Mouse (Mus musculus): ENCODE measurements at regions not wholly inside any gene's neighbourhood (a gene's known extent, or its start where the extent isn't known, plus 50 kb on each side); places are given as distances from the start of the nearest gene placed in this dataset.

DNA sequence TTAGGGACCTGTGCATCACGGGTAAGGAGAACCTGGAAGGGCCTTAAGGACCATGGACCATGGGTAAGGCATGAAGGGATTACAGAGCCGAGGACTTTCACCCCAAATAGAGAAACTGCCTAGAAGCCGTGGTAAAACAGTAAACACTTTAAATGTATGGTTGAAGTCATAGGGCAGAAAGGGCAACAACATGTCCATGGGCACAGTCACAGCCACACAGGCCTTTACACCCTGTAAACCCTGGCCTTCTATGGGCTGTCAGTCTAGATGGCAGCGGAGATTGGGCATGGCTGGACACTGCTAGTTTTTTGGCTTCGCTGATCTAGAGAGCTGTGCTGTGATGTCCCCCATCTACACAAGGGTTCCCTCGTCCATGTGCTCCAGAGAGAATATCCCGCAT lies 127.4 kb downstream of the Tex29 start:
- no peaks in the 10 kb centered on the region for H3K36me3 ChIP-seq (ENCODE audit: control insufficient read depth, insufficient read depth, low read length)
- 88% methylated on average over 7 of the region's 7 CpGs for WGBS
- H3K9me3 ChIP-seq (ENCODE audit: control insufficient read depth, low read length) = no peaks in the 10 kb centered on the region
- H3K9ac ChIP-seq (ENCODE audit: low read length) = no peak overlapping the region
- H3K4me1 ChIP-seq (ENCODE audit: control insufficient read depth, insufficient read depth, low read length) = no peaks in the 10 kb centered on the region
- DNase-seq (ENCODE audit: low spot score, missing footprints) = no peak
- no peak overlapping the region for H3K4me3 ChIP-seq (ENCODE audit: low read depth, low read length)
- H3K27ac ChIP-seq (ENCODE audit: low read depth, low read length) = no peak overlapping the region
- no peak overlapping the region for H3K4me2 ChIP-seq
- H3K27me3 ChIP-seq (ENCODE audit: control insufficient read depth, insufficient read depth, low read length) = no peaks in the 10 kb centered on the region
- no peak for ATAC-seq (ENCODE audit: low FRiP score)

DNA sequence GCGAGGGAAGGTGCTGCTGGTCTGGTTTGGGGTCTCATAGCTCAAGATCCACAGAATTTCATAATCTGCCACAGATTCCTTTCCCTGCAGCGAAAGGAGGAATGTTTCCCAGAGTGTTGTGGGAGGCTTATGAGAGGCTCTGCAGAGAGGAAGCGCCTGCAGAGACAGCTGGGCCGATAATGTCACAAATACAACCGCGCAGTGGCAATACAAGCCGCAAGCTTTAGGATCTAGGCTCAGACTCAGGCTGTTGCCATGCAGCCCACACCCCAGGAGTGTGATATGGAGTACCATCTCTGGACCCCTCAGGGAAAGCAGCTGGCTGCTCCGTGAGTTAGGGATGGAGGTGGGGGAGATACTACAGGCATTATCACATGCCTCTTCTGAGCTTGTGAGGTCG lies 130.2 kb downstream of the Tex29 start:
- Histone ChIP-seq H3K27ac (ENCODE audit: low read depth, low read length) (no peak overlapping the region), H3K4me1 (ENCODE audit: control insufficient read depth, insufficient read depth, low read length) (no peaks in the 10 kb centered on the region), H3K4me3 (ENCODE audit: low read depth, low read length) (no peak overlapping the region), H3K36me3 (ENCODE audit: control insufficient read depth, insufficient read depth, low read length) (no peaks in the 10 kb centered on the region), H3K9me3 (ENCODE audit: control insufficient read depth, low read length) (no peaks in the 10 kb centered on the region), H3K9ac (ENCODE audit: low read length) (no peak overlapping the region), H3K4me2 (no peak overlapping the region), H3K27me3 (ENCODE audit: control insufficient read depth, insufficient read depth, low read length) (no peaks in the 10 kb centered on the region)
- DNase-seq (ENCODE audit: low spot score, missing footprints) (no peak), ATAC-seq (ENCODE audit: low FRiP score) (no peak)
- WGBS = 88% methylated on average over 9 of the region's 9 CpGs

DNA sequence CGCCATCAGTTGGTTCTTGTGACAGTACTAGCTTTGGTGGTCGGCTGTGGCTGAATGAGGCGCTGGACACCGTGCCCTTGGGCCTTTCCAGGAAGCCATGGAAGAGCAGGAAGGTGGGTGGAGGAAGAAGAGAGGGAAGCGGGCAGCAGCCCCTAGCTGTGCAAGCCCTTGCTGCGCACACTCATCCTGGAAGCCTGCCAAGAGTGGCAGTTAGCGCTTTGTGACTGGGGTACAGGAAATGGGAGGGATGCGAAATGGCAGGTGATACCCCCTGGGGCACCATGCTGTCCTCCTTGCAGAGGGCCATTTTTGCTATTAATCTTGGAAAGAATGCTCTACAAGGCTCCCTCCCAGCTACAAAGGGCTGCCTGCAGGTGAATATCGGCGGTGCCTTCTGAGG lies 133.2 kb downstream of the Tex29 start:
- DNase-seq (ENCODE audit: low spot score, missing footprints) (no peak), ATAC-seq (ENCODE audit: low FRiP score) (no peak)
- Histone ChIP-seq H3K36me3 (ENCODE audit: control insufficient read depth, insufficient read depth, low read length) (no peaks in the 10 kb centered on the region), H3K4me3 (ENCODE audit: low read depth, low read length) (no peak overlapping the region), H3K27ac (ENCODE audit: low read depth, low read length) (no peak overlapping the region), H3K9ac (ENCODE audit: low read length) (no peak overlapping the region), H3K27me3 (ENCODE audit: control insufficient read depth, insufficient read depth, low read length) (no peaks in the 10 kb centered on the region), H3K4me1 (ENCODE audit: control insufficient read depth, insufficient read depth, low read length) (no peaks in the 10 kb centered on the region), H3K4me2 (no peak overlapping the region), H3K9me3 (ENCODE audit: control insufficient read depth, low read length) (no peaks in the 10 kb centered on the region)
- 82% methylated on average over 10 of the region's 10 CpGs for WGBS

DNA sequence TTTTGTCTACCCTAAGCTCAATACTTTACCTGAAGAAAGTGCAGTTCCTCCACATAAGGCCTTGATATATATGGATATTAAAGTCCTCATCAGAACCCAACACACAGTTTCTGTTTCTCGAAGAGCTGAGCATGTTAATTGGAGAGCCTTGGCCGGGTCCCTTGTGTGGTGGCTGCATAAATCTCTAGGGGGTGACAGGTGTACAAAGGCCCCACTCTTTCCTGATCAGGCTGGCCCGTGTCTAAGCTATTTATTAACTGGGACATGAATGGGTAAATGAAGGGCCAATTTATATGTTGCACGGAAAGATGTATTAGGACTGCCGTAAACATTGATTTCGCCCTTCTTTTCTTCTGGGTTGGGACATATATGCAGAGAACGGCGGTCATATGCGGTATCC lies 136.8 kb downstream of the Tex29 start:
- no peaks in the 10 kb centered on the region for H3K4me1 ChIP-seq (ENCODE audit: control insufficient read depth, insufficient read depth, low read length)

DNA sequence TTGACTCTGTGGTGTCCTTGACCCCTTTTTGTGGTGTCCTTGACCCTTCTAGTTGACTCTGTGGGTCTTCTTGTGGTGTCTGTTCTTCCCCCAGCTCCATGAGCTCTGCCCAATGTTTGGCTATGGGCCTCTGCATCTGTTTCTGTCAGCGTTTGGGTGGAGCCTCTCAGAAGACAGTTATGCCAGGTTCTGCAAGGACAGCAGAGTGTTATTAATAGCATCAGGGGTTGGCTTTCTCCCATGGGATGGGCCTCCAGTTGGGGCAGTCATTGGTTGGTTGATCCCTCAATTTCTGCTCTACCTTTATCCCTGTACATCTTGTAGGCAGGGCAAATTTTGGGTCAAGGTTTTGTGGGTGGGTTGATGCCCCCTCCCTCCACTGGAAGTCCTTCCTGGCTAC lies 138.8 kb downstream of the Tex29 start:
- Histone ChIP-seq H3K4me2 (no peak overlapping the region), H3K9me3 (ENCODE audit: control insufficient read depth, low read length) (no peaks in the 10 kb centered on the region), H3K4me1 (ENCODE audit: control insufficient read depth, insufficient read depth, low read length) (no peaks in the 10 kb centered on the region), H3K36me3 (ENCODE audit: control insufficient read depth, insufficient read depth, low read length) (no peaks in the 10 kb centered on the region), H3K9ac (ENCODE audit: low read length) (no peak overlapping the region), H3K4me3 (ENCODE audit: low read depth, low read length) (no peak overlapping the region), H3K27ac (ENCODE audit: low read depth, low read length) (no peak overlapping the region), H3K27me3 (ENCODE audit: control insufficient read depth, insufficient read depth, low read length) (no peaks in the 10 kb centered on the region)
- no peak for DNase-seq (ENCODE audit: low spot score, missing footprints)
- 83% methylated on average over 1 of the region's 1 CpGs for WGBS
- no peak for ATAC-seq (ENCODE audit: low FRiP score)

More for the DNA sequence above, 136.8 kb downstream of the Tex29 start:
- Histone ChIP-seq H3K9ac (ENCODE audit: low read length) (no peak overlapping the region), H3K9me3 (ENCODE audit: control insufficient read depth, low read length) (no peaks in the 10 kb centered on the region), H3K4me2 (no peak overlapping the region), H3K27ac (ENCODE audit: low read depth, low read length) (no peak overlapping the region), H3K27me3 (ENCODE audit: control insufficient read depth, insufficient read depth, low read length) (no peaks in the 10 kb centered on the region), H3K36me3 (ENCODE audit: control insufficient read depth, insufficient read depth, low read length) (no peaks in the 10 kb centered on the region), H3K4me3 (ENCODE audit: low read depth, low read length) (no peak overlapping the region)
- 81% methylated on average over 9 of the region's 9 CpGs for WGBS
- DNase-seq (ENCODE audit: low spot score, missing footprints) = no peak
- no peak for ATAC-seq (ENCODE audit: low FRiP score)

DNA sequence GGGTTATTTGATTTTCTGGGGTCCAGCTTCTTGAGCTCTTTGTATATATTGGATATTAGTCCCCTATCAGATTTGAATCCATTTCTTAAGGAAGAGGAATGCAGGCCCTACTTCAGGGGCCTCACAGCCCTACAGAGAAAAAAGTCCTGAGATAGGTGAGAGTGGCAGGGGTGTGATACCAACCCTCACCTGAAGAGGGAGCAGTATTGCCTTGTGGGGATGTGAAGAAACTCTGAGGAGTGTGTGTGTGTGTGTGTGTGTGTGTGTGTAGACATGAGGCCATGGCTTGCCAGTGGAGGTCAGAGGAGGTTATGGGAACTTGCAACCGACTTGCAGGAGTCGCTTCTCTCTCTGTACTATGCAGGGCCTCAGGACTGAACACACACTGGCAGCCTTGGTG lies 141.2 kb downstream of the Tex29 start:
- no peak overlapping the region for H3K27ac ChIP-seq (ENCODE audit: low read depth, low read length)
- peak; percentile 84 for DNase-seq (ENCODE audit: low spot score, missing footprints)

DNA sequence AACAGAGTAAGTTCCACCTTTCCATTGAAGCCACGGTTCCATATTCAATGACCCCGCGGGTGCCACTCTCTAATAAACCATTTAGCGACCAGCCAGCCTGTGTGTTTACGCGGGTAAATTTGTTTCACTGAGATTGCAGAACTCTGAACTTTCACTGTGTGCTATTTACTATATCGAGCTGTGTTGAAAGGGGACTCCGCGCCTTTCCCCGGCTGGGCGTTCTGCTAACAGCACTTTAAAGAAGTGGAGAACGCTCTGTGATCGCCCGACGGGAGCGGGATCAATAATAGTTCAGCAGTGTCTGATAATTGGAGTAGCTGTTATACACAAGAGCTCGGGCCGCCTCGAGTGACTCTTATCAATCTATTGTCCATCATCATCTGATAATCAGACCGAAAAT lies 149.8 kb downstream of the Tex29 start:
- ATAC-seq (ENCODE audit: low FRiP score) = no peak
- Histone ChIP-seq H3K9me3 (ENCODE audit: control insufficient read depth, low read length) (no peaks in the 10 kb centered on the region), H3K4me3 (ENCODE audit: low read depth, low read length) (no peak overlapping the region), H3K36me3 (ENCODE audit: control insufficient read depth, insufficient read depth, low read length) (no peaks in the 10 kb centered on the region), H3K4me2 (no peak overlapping the region), H3K27me3 (ENCODE audit: control insufficient read depth, insufficient read depth, low read length) (no peaks in the 10 kb centered on the region), H3K4me1 (ENCODE audit: control insufficient read depth, insufficient read depth, low read length) (no peaks in the 10 kb centered on the region), H3K9ac (ENCODE audit: low read length) (no peak overlapping the region), H3K27ac (ENCODE audit: low read depth, low read length) (no peak overlapping the region)
- DNase-seq (ENCODE audit: low spot score, missing footprints) = no peak
- 89% methylated on average over 20 of the region's 20 CpGs for WGBS

More for the DNA sequence above, 141.2 kb downstream of the Tex29 start:
- ATAC-seq (ENCODE audit: low FRiP score) = no peak
- H3K4me2 ChIP-seq = no peak overlapping the region
- WGBS = 68% methylated on average over 2 of the region's 2 CpGs
- H3K9me3 ChIP-seq (ENCODE audit: control insufficient read depth, low read length) = no peaks in the 10 kb centered on the region
- no peaks in the 10 kb centered on the region for H3K27me3 ChIP-seq (ENCODE audit: control insufficient read depth, insufficient read depth, low read length)
- H3K9ac ChIP-seq (ENCODE audit: low read length) = no peak overlapping the region
- no peak overlapping the region for H3K4me3 ChIP-seq (ENCODE audit: low read depth, low read length)
- H3K36me3 ChIP-seq (ENCODE audit: control insufficient read depth, insufficient read depth, low read length) = no peaks in the 10 kb centered on the region
- no peaks in the 10 kb centered on the region for H3K4me1 ChIP-seq (ENCODE audit: control insufficient read depth, insufficient read depth, low read length)

DNA sequence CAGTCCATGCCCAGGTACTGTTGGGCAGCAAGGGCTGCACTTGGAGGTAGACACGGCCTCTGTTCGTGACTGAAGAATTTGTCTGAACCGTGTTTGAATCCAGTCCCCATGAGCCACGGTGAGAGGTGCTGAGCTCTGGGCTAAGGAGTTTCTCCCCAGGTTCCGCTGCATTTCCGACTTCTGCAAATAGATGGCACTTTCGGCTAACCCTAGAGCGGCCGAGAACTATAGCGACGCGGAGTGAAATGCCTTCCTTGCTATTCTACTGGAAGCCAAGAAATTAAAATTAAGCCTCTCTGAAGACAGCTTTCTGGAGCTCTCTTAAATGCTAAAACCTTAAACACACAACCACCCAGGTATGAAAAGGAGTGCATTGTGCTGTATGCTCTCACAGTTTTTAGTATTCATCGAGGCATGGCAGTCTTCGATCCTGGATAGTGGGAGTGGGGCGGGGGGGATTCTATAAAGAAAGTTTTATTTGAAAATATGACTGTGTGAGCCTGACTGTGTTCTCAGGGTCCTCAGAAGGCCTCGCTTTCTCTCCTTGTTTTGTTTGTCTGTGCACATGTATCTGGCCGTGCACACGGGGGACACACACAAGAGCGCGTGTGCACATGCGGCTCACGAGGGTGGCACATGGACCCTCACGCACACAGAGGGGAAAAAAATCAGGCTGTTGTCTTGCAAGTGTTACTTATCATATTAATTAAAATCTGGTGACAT lies 159.6 kb downstream of the Tex29 start:
- H3K27me3 ChIP-seq (ENCODE audit: control insufficient read depth, insufficient read depth, low read length) = peaks cover 18% of the 10 kb centered on the region
- no peaks in the 10 kb centered on the region for H3K9me3 ChIP-seq (ENCODE audit: control insufficient read depth, low read length)
- no peak overlapping the region for H3K9ac ChIP-seq (ENCODE audit: low read length)
- H3K27ac ChIP-seq (ENCODE audit: low read depth, low read length) = no peak overlapping the region
- H3K4me3 ChIP-seq (ENCODE audit: low read depth, low read length) = no peak overlapping the region
- ATAC-seq (ENCODE audit: low FRiP score) = peak; percentile 55
- 31% methylated on average over 23 of the region's 23 CpGs for WGBS
- no peak overlapping the region for H3K4me2 ChIP-seq
- peak; percentile 95 for DNase-seq (ENCODE audit: low spot score, missing footprints)
- H3K36me3 ChIP-seq (ENCODE audit: control insufficient read depth, insufficient read depth, low read length) = no peaks in the 10 kb centered on the region
- H3K4me1 ChIP-seq (ENCODE audit: control insufficient read depth, insufficient read depth, low read length) = peaks cover 9% of the 10 kb centered on the region

DNA sequence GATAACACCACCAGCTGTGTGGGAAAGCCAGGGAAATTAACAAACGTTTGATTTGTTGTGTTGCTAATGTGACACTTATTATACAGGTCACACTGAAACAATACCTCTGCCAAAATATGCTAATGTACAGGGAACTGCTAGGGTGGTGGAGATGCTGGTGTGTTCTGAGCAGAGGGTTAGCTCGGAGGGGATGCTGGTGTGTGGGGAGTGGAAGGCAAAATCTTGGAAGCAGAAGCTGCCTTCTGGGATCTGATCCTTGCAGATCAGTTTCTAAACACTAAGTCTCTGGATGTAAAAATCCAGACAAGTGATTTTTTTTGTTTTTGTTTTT lies 160.2 kb downstream of the Tex29 start:
- H3K27me3 ChIP-seq (ENCODE audit: control insufficient read depth, insufficient read depth, low read length) = peaks cover 18% of the 10 kb centered on the region
- WGBS = 19% methylated on average over 2 of the region's 2 CpGs
- H3K36me3 ChIP-seq (ENCODE audit: control insufficient read depth, insufficient read depth, low read length) = no peaks in the 10 kb centered on the region
- H3K4me1 ChIP-seq (ENCODE audit: control insufficient read depth, insufficient read depth, low read length) = peaks cover 9% of the 10 kb centered on the region
- H3K4me2 ChIP-seq = no peak overlapping the region
- no peak overlapping the region for H3K9ac ChIP-seq (ENCODE audit: low read length)
- H3K27ac ChIP-seq (ENCODE audit: low read depth, low read length) = no peak overlapping the region
- no peak for ATAC-seq (ENCODE audit: low FRiP score)
- no peak overlapping the region for H3K4me3 ChIP-seq (ENCODE audit: low read depth, low read length)
- no peaks in the 10 kb centered on the region for H3K9me3 ChIP-seq (ENCODE audit: control insufficient read depth, low read length)
- no peak for DNase-seq (ENCODE audit: low spot score, missing footprints)
